Mouse (Mus musculus): Measurements from ENCODE around the gene Dpp3.
"Not testable (repeated sequence)": the region's sequence is repeated elsewhere in the genome, so short reads cannot be mapped to it uniquely, and the experiment has no call there.

Gene Dpp3

GRCm38 (mm10) chr19:4927904-4928531 lies at the start of gene Dpp3:
Gene Dpp3, minus strand, starts transcription at chr19:4928287.
- in situ Hi-C loops (cut with MboI; ENCODE audit: low pct_unique_long_range_greater_than_20kb in 1 of 2, low sequenced_read_pairs in 2 of 2, unreplicated experiment in 1 of 2) = no loop called here

- in situ Hi-C loops (cut with MboI; ENCODE audit: low pct_unique_long_range_greater_than_20kb in 1 of 2, low sequenced_read_pairs in 2 of 2, unreplicated experiment in 1 of 2) = no loop called here
Observed at GRCm38 (mm10) chr19:4968236-4968635, 40.1 kb upstream of the Dpp3 start.

- in situ Hi-C loops (cut with MboI; ENCODE audit: low pct_unique_long_range_greater_than_20kb in 1 of 2, low sequenced_read_pairs in 2 of 2, unreplicated experiment in 1 of 2) = no loop called here
Observed at GRCm38 (mm10) chr19:4961928-4962601, 34.0 kb upstream of the Dpp3 start, which contains the start of gene Mrpl11. Gene Mrpl11, plus strand, starts transcription at chr19:4962147.

GRCm38 (mm10) chr19:4948641-4949040 lies 20.6 kb upstream of the Dpp3 start:
- in situ Hi-C loops (cut with MboI; ENCODE audit: low pct_unique_long_range_greater_than_20kb in 1 of 2, low sequenced_read_pairs in 2 of 2, unreplicated experiment in 1 of 2) = not testable (repeated sequence)

GRCm38 (mm10) chr19:4945540-4945939 lies 17.5 kb upstream of the Dpp3 start:
- in situ Hi-C loops (cut with MboI; ENCODE audit: low pct_unique_long_range_greater_than_20kb in 1 of 2, low sequenced_read_pairs in 2 of 2, unreplicated experiment in 1 of 2) = no loop called here

- in situ Hi-C loops (cut with MboI; ENCODE audit: low pct_unique_long_range_greater_than_20kb in 1 of 2, low sequenced_read_pairs in 2 of 2, unreplicated experiment in 1 of 2) = no loop called here
Observed at GRCm38 (mm10) chr19:4943253-4943588, 15.1 kb upstream of the Dpp3 start.

GRCm38 (mm10) chr19:4942551-4943252 lies 14.6 kb upstream of the Dpp3 start, which contains the start of gene Peli3:
Gene Peli3, minus strand, starts transcription at chr19:4943127.
- in situ Hi-C loops (cut with MboI; ENCODE audit: low pct_unique_long_range_greater_than_20kb in 1 of 2, low sequenced_read_pairs in 2 of 2, unreplicated experiment in 1 of 2) = no loop called here

- in situ Hi-C loops (cut with MboI; ENCODE audit: low pct_unique_long_range_greater_than_20kb in 1 of 2, low sequenced_read_pairs in 2 of 2, unreplicated experiment in 1 of 2) = no loop called here
Observed at GRCm38 (mm10) chr19:4937444-4938310, 9.6 kb upstream of the Dpp3 start.

- in situ Hi-C loops (cut with MboI; ENCODE audit: low pct_unique_long_range_greater_than_20kb in 1 of 2, low sequenced_read_pairs in 2 of 2, unreplicated experiment in 1 of 2) = no loop called here
Observed at GRCm38 (mm10) chr19:4936896-4937295, 8.8 kb upstream of the Dpp3 start.

- in situ Hi-C loops (cut with MboI; ENCODE audit: low pct_unique_long_range_greater_than_20kb in 1 of 2, low sequenced_read_pairs in 2 of 2, unreplicated experiment in 1 of 2) = no loop called here
Observed at GRCm38 (mm10) chr19:4928781-4929180, 694 bp upstream of the Dpp3 start.

- in situ Hi-C loops (cut with MboI; ENCODE audit: low pct_unique_long_range_greater_than_20kb in 1 of 2, low sequenced_read_pairs in 2 of 2, unreplicated experiment in 1 of 2) = no loop called here
Observed at GRCm38 (mm10) chr19:4925121-4925860, 2.8 kb downstream of the Dpp3 start.

- in situ Hi-C loops (cut with MboI; ENCODE audit: low pct_unique_long_range_greater_than_20kb in 1 of 2, low sequenced_read_pairs in 2 of 2, unreplicated experiment in 1 of 2) = no loop called here
Observed at GRCm38 (mm10) chr19:4919652-4920051, 8.4 kb downstream of the Dpp3 start.

GRCm38 (mm10) chr19:4916827-4917226 lies 11.3 kb downstream of the Dpp3 start:
- in situ Hi-C loops (cut with MboI; ENCODE audit: low pct_unique_long_range_greater_than_20kb in 1 of 2, low sequenced_read_pairs in 2 of 2, unreplicated experiment in 1 of 2) = no loop called here

- in situ Hi-C loops (cut with MboI; ENCODE audit: low pct_unique_long_range_greater_than_20kb in 1 of 2, low sequenced_read_pairs in 2 of 2, unreplicated experiment in 1 of 2) = no loop called here
Observed at GRCm38 (mm10) chr19:4915924-4916603, 12.0 kb downstream of the Dpp3 start.

- in situ Hi-C loops (cut with MboI; ENCODE audit: low pct_unique_long_range_greater_than_20kb in 1 of 2, low sequenced_read_pairs in 2 of 2, unreplicated experiment in 1 of 2) = no loop called here
Observed at GRCm38 (mm10) chr19:4909376-4909775, 18.7 kb downstream of the Dpp3 start.

- in situ Hi-C loops (cut with MboI; ENCODE audit: low pct_unique_long_range_greater_than_20kb in 1 of 2, low sequenced_read_pairs in 2 of 2, unreplicated experiment in 1 of 2) = no loop called here
Observed at GRCm38 (mm10) chr19:4908107-4908506, 20.0 kb downstream of the Dpp3 start.

GRCm38 (mm10) chr19:4905979-4906794 lies 21.9 kb downstream of the Dpp3 start, which contains the start of gene Bbs1:
Gene Bbs1, minus strand, starts transcription at chr19:4906628.
- in situ Hi-C loops (cut with MboI; ENCODE audit: low pct_unique_long_range_greater_than_20kb in 1 of 2, low sequenced_read_pairs in 2 of 2, unreplicated experiment in 1 of 2) = no loop called here

All from mouse embryonic stem cell (cell line).